Mouse (Mus musculus) heart, postnatal 0 days (tissue): ENCODE results near the gene Gm3047. TPM values are rescaled to one million over a fixed set of nuclear protein-coding genes. Genes with fewer than 3 reads are reported as not detected.
"Not testable (repeated sequence)": the region's sequence is repeated elsewhere in the genome, so short reads cannot be mapped to it uniquely, and the experiment has no call there.

Experiments used
- ATAC-seq: fragments of 200-750 bp; cut with Nextera tagmentation; 2 replicates; pipeline ENCODE4 v1.8.0; 2017; ENCODE audit warnings: low read depth, moderate number of reproducible peaks, moderate library complexity; ENCODE audit not compliant: insufficient read depth
- DNase-seq: peaks from one replicate; pipeline ENCODE4 v3.0.0-alpha.2; 2016; ENCODE audit warnings: low spot score
- H3K27ac ChIP-seq: fragments of 300-500 bp; sonication (generic); 2 replicates; pipeline ENCODE4 v1.5.1; 2014; ENCODE audit warnings: low read depth, mild to moderate bottlenecking
- H3K27me3 ChIP-seq: fragments of 300-500 bp; sonication (generic); 2 replicates; pipeline ENCODE4 v1.6.1; 2014; ENCODE audit warnings: low read length, mixed read lengths; ENCODE audit not compliant: control insufficient read depth, insufficient read depth
- H3K36me3 ChIP-seq: fragments of 300-500 bp; sonication (generic); replicated peaks from 2 replicates; pipeline ENCODE4 v1.6.1; 2014; ENCODE audit warnings: low read length, mixed read lengths; ENCODE audit not compliant: control insufficient read depth, insufficient read depth
- H3K4me1 ChIP-seq: fragments of 300-500 bp; sonication (generic); 2 replicates; pipeline ENCODE4 v1.6.1; 2014; ENCODE audit warnings: antibody characterized with exemption; ENCODE audit not compliant: control insufficient read depth, insufficient read depth
- H3K4me2 ChIP-seq: fragments of 300-500 bp; sonication (generic); 2 replicates; pipeline ENCODE4 v1.6.1; 2014; ENCODE audit warnings: low read depth, mild to moderate bottlenecking, low read length, moderate library complexity
- H3K4me3 ChIP-seq: fragments of 300-500 bp; sonication (generic); 2 replicates; pipeline ENCODE4 v1.5.1; 2014; ENCODE audit warnings: low read depth, low read length
- H3K9ac ChIP-seq: fragments of 300-500 bp; sonication (generic); replicated peaks from 2 replicates; pipeline ENCODE4 v1.6.1; 2014; ENCODE audit warnings: low read depth, low read length, mixed read lengths
- H3K9me3 ChIP-seq: fragments of 300-500 bp; sonication (generic); replicated peaks from 2 replicates; pipeline ENCODE4 v1.6.1; 2016; ENCODE audit warnings: low read length; ENCODE audit not compliant: control insufficient read depth
- WGBS: fragments of 180-500 bp; shearing (Covaris S2); extraction: QIAGEN DNeasy Blood & Tissue Kit; methylation state at CpG from one replicate; pipeline ENCODE4 v1.1.7; 2014; 5-methylcytosine and 5-hydroxymethylcytosine counted together
- polyA plus RNA-seq: library from polyadenylated mRNA; unstranded; fragments of >200 nt; fragmentation: Nextera tagmentation; extraction: Ambion mirVana; gene quantifications from 2 replicates; pipeline ENCODE4 v1.2.1, GENCODE M21; 2015
- total RNA-seq: library from RNA; depleted of rRNA; stranded (reverse); fragments of >200 nt; gene quantifications from 2 replicates; pipeline ENCODE4 v1.2.3, GENCODE M21; 2014; ENCODE audit warnings: low replicate concordance; rRNA removed

Gm3047 gene
- total RNA-seq (not detected in 2 replicates), polyA plus RNA-seq (not detected in 2 replicates)

DNA sequence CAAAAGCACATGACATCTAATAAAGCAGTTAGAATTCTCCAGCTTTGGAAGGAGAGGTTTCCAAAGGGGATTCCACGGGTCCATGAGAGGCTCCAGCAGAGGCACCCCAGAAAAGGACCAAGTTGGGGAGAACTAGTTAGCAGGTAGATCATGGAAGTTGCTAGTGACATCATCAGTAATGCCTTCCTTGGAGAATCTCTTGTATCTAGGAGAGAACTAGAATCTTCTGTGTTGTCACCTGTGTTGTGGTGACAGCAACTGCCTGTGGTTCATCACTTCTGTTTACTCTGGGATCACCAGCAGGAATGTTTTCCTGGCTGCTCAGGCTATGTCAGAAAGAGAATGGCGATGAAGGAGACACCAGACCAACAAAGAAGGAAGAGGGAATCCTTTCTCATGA lies at the start of gene Gm3047:
Gene Gm3047 (plus strand): TSS at position 301 of the 400 bp plus-strand sequence.
- H3K36me3 ChIP-seq, DNase-seq, ATAC-seq, H3K4me2 ChIP-seq, H3K9ac ChIP-seq, H3K27me3 ChIP-seq, H3K9me3 ChIP-seq, H3K4me1 ChIP-seq, H3K27ac ChIP-seq, H3K4me3 ChIP-seq: not testable (repeated sequence)
- no CpG with 5 or more reads among the region's 2 CpGs for WGBS

Other genes with a start within 250 kb of the Gm3047 start
- gene Gm3149, start 238.1 kb upstream of the Gm3047 start, total RNA-seq: not detected in 2 replicates
- gene Gm3149, start 238.1 kb upstream of the Gm3047 start, polyA plus RNA-seq: not detected in 2 replicates
- gene 2610042L04Rik, start 220.6 kb upstream of the Gm3047 start, total RNA-seq: not detected in 2 replicates
- 0.07 TPM in 1 of 2 replicates, not detected in the other for gene 2610042L04Rik, start 220.6 kb upstream of the Gm3047 start, polyA plus RNA-seq
- gene Gm3159, start 157.9 kb upstream of the Gm3047 start, total RNA-seq: not detected in 2 replicates
- not detected in 2 replicates for gene Gm3159, start 157.9 kb upstream of the Gm3047 start, polyA plus RNA-seq
- not detected in 2 replicates for gene Gm3164, start 140.0 kb upstream of the Gm3047 start, total RNA-seq
- not detected in 2 replicates for gene Gm3164, start 140.0 kb upstream of the Gm3047 start, polyA plus RNA-seq
- gene Gm3173, start 124.4 kb upstream of the Gm3047 start, total RNA-seq: not detected in 2 replicates
- not detected in 2 replicates for gene Gm3173, start 124.4 kb upstream of the Gm3047 start, polyA plus RNA-seq
- gene Gm3182, start 73.7 kb upstream of the Gm3047 start, total RNA-seq: not detected in 2 replicates
- gene Gm3182, start 73.7 kb upstream of the Gm3047 start, polyA plus RNA-seq: not detected in 2 replicates
- gene Gm8159, start 76.9 kb downstream of the Gm3047 start, total RNA-seq: not detected in 2 replicates
- gene Gm8159, start 76.9 kb downstream of the Gm3047 start, polyA plus RNA-seq: not detected in 2 replicates
- not detected in 2 replicates for gene Gm3239, start 108.8 kb downstream of the Gm3047 start, total RNA-seq
- not detected in 2 replicates for gene Gm3239, start 108.8 kb downstream of the Gm3047 start, polyA plus RNA-seq
- gene Gm7876, start 153.8 kb downstream of the Gm3047 start, total RNA-seq: not detected in 2 replicates
- not detected in 2 replicates for gene Gm7876, start 153.8 kb downstream of the Gm3047 start, polyA plus RNA-seq
- gene Gm3252, start 171.4 kb downstream of the Gm3047 start, total RNA-seq: not detected in 2 replicates
- 0.16 and 0.33 TPM in 2 replicates for gene Gm3252, start 171.4 kb downstream of the Gm3047 start, polyA plus RNA-seq
- not detected in 2 replicates for gene Gm9602, start 220.9 kb downstream of the Gm3047 start, total RNA-seq
- not detected in 2 replicates for gene Gm9602, start 220.9 kb downstream of the Gm3047 start, polyA plus RNA-seq